Mouse (Mus musculus) cerebellum, postnatal 36 days (tissue): Measurements from ENCODE around the gene Rhob.

ENCODE experiments used
- DNase-seq, 2 experiments: peaks; one replicate each; pipeline ENCODE4 v3.0.0; 2021 to 2022; ENCODE audit warnings: mixed read lengths in 2 of 2

Gene Rhob

GRCm38 (mm10) chr12:8499871-8500596, at the start of gene Rhob:
TSS of gene Rhob (minus strand) at chr12:8500009.
- peak; percentile 96 to 97 for DNase-seq

- DNase-seq: peak; percentile 34 to 45
These were observed 47.5 kb upstream of the Rhob start for GRCm38 (mm10) chr12:8547357-8547756.

GRCm38 (mm10) chr12:8546801-8547200, 47.0 kb upstream of the Rhob start:
- DNase-seq: no peak

- no peak for DNase-seq
These were observed 45.3 kb upstream of the Rhob start for GRCm38 (mm10) chr12:8545066-8545610.

- DNase-seq: no peak
These were observed 42.6 kb upstream of the Rhob start for GRCm38 (mm10) chr12:8542371-8542770.

GRCm38 (mm10) chr12:8539471-8539870, 39.7 kb upstream of the Rhob start:
- no peak for DNase-seq

- no peak for DNase-seq
These were observed 37.5 kb upstream of the Rhob start for GRCm38 (mm10) chr12:8537291-8537690.

GRCm38 (mm10) chr12:8536221-8536965, 36.6 kb upstream of the Rhob start:
- no peak for DNase-seq

- no peak for DNase-seq
These were observed 35.8 kb upstream of the Rhob start for GRCm38 (mm10) chr12:8535596-8535995.

- DNase-seq: no peak
These were observed 35.1 kb upstream of the Rhob start for GRCm38 (mm10) chr12:8534915-8535314.

GRCm38 (mm10) chr12:8527770-8528169, 28.0 kb upstream of the Rhob start:
- DNase-seq: no peak

- DNase-seq: no peak
These were observed 27.4 kb upstream of the Rhob start for GRCm38 (mm10) chr12:8527175-8527574.

GRCm38 (mm10) chr12:8524062-8524461, 24.3 kb upstream of the Rhob start:
- no peak for DNase-seq

GRCm38 (mm10) chr12:8522711-8523110, 22.9 kb upstream of the Rhob start:
- no peak for DNase-seq

GRCm38 (mm10) chr12:8521375-8522047, 21.7 kb upstream of the Rhob start:
- peak; percentile 19 to 32 for DNase-seq

- no peak for DNase-seq
These were observed 19.8 kb upstream of the Rhob start for GRCm38 (mm10) chr12:8519431-8520160.

- DNase-seq: no peak
These were observed 11.5 kb upstream of the Rhob start for GRCm38 (mm10) chr12:8511037-8511882.

GRCm38 (mm10) chr12:8510317-8510988, 10.6 kb upstream of the Rhob start:
- DNase-seq: no peak

- no peak for DNase-seq
These were observed 9.9 kb upstream of the Rhob start for GRCm38 (mm10) chr12:8509693-8510092.

- no peak for DNase-seq
These were observed 7.3 kb upstream of the Rhob start for GRCm38 (mm10) chr12:8506954-8507707.
